Mouse (Mus musculus) intestine, embryonic 14.5 days (tissue): Measurements from ENCODE around the gene Pde10a. TPM values are rescaled to one million over a fixed set of nuclear protein-coding genes. Genes with fewer than 3 reads are reported as not detected.

ENCODE experiments used
- ATAC-seq: fragments of 200-750 bp; cut with Nextera tagmentation; replicated peaks from 2 replicates; pipeline ENCODE4 v1.8.0; 2017; ENCODE audit warnings: low read depth, moderate number of reproducible peaks, moderate TSS enrichment, moderate library complexity; ENCODE audit not compliant: low FRiP score, low TSS enrichment
- DNase-seq: peaks from one replicate; pipeline ENCODE4 v3.0.0-alpha.2; 2018; ENCODE audit warnings: low spot score
- H3K27ac ChIP-seq: fragments of 300-500 bp; sonication (generic); 2 replicates; pipeline ENCODE4 v1.5.1; 2014; ENCODE audit warnings: low read depth, mild to moderate bottlenecking, control low read depth
- H3K27me3 ChIP-seq: fragments of 300-500 bp; sonication (generic); replicated peaks from 2 replicates; pipeline ENCODE4 v1.6.1; 2014; ENCODE audit warnings: low read length, control low read depth; ENCODE audit not compliant: control insufficient read depth, insufficient read depth
- H3K36me3 ChIP-seq: fragments of 300-500 bp; sonication (generic); 2 replicates; pipeline ENCODE4 v1.6.1; 2014; ENCODE audit warnings: low read length, control low read depth; ENCODE audit not compliant: control insufficient read depth, insufficient read depth
- H3K4me1 ChIP-seq: fragments of 300-500 bp; sonication (generic); replicated peaks from 2 replicates; pipeline ENCODE4 v1.6.1; 2014; ENCODE audit warnings: low read length, control low read depth, mixed read lengths; ENCODE audit not compliant: control insufficient read depth, insufficient read depth
- H3K4me2 ChIP-seq: fragments of 300-500 bp; sonication (generic); 2 replicates; pipeline ENCODE4 v1.6.1; 2014; ENCODE audit warnings: low read length
- H3K4me3 ChIP-seq: fragments of 300-500 bp; sonication (generic); 2 replicates; pipeline ENCODE4 v1.5.1; 2014; ENCODE audit warnings: low read depth, low read length, control low read depth, mixed read lengths
- H3K9ac ChIP-seq: fragments of 300-500 bp; sonication (generic); 2 replicates; pipeline ENCODE4 v1.6.1; 2014; ENCODE audit warnings: mild to moderate bottlenecking, low read length
- H3K9me3 ChIP-seq: fragments of 300-500 bp; sonication (generic); 2 replicates; pipeline ENCODE4 v1.6.1; 2016; ENCODE audit warnings: low read length, control low read depth; ENCODE audit not compliant: control insufficient read depth
- WGBS: fragments of 180-500 bp; shearing (Covaris S2); extraction: QIAGEN DNeasy Blood & Tissue Kit; methylation state at CpG from one replicate; pipeline ENCODE4 v1.1.7; 2014; 5-methylcytosine and 5-hydroxymethylcytosine counted together
- polyA plus RNA-seq: library from polyadenylated mRNA; unstranded; fragments of >200 nt; fragmentation: Nextera tagmentation; extraction: Ambion mirVana; gene quantifications from 2 replicates; pipeline ENCODE4 v1.2.1, GENCODE M21; 2014

The Pde10a gene
- polyA plus RNA-seq, 1 experiment from 2014 or later, result 1.4 TPM

GRCm38 (mm10) chr17:8554219-8554618 is 29.0 kb downstream of the Pde10a start:
- no peak overlapping the region for H3K9ac ChIP-seq
- H3K9me3 ChIP-seq, result no peaks in the 10 kb centered on the region
- DNase-seq, result no peak
- no peak overlapping the region for H3K4me2 ChIP-seq
- no peak overlapping the region for H3K4me3 ChIP-seq
- no peaks in the 10 kb centered on the region for H3K4me1 ChIP-seq
- no peak for ATAC-seq
- H3K36me3 ChIP-seq, result no peaks in the 10 kb centered on the region
- no peak overlapping the region for H3K27ac ChIP-seq
- H3K27me3 ChIP-seq, result no peaks in the 10 kb centered on the region
- 88% methylated on average over 6 of the region's 6 CpGs for WGBS

GRCm38 (mm10) chr17:8555785-8556184 is 30.6 kb downstream of the Pde10a start:
- Histone ChIP-seq H3K9ac (no peak overlapping the region), H3K27ac (no peak overlapping the region), H3K27me3 (no peaks in the 10 kb centered on the region), H3K4me3 (no peak overlapping the region), H3K36me3 (no peaks in the 10 kb centered on the region), H3K4me2 (no peak overlapping the region), H3K9me3 (no peaks in the 10 kb centered on the region), H3K4me1 (no peaks in the 10 kb centered on the region)
- no peak for ATAC-seq
- DNase-seq, result no peak
- WGBS, result 69% methylated on average over 9 of the region's 9 CpGs

GRCm38 (mm10) chr17:8556223-8556622 is 31.1 kb downstream of the Pde10a start:
- H3K36me3 ChIP-seq, result no peaks in the 10 kb centered on the region
- no peaks in the 10 kb centered on the region for H3K27me3 ChIP-seq
- no peaks in the 10 kb centered on the region for H3K4me1 ChIP-seq
- no peak for DNase-seq
- H3K27ac ChIP-seq, result no peak overlapping the region
- WGBS, result 83% methylated on average over 6 of the region's 6 CpGs
- H3K9me3 ChIP-seq, result no peaks in the 10 kb centered on the region
- no peak for ATAC-seq
- no peak overlapping the region for H3K4me2 ChIP-seq
- H3K9ac ChIP-seq, result no peak overlapping the region
- no peak overlapping the region for H3K4me3 ChIP-seq

- H3K9ac ChIP-seq, result no peak overlapping the region
- no peak for ATAC-seq
- no peak overlapping the region for H3K27ac ChIP-seq
- H3K4me2 ChIP-seq, result no peak overlapping the region
- H3K4me1 ChIP-seq, result no peaks in the 10 kb centered on the region
- H3K36me3 ChIP-seq, result no peaks in the 10 kb centered on the region
- H3K9me3 ChIP-seq, result no peaks in the 10 kb centered on the region
- DNase-seq, result no peak
- no peaks in the 10 kb centered on the region for H3K27me3 ChIP-seq
- 72% methylated on average over 8 of the region's 8 CpGs for WGBS
- no peak overlapping the region for H3K4me3 ChIP-seq
Measured at GRCm38 (mm10) chr17:8557926-8558325, 32.8 kb downstream of the Pde10a start.

GRCm38 (mm10) chr17:8562101-8562885 is 37.1 kb downstream of the Pde10a start:
- Histone ChIP-seq H3K9me3 (no peaks in the 10 kb centered on the region), H3K9ac (no peak overlapping the region), H3K27ac (no peak overlapping the region), H3K4me2 (no peak overlapping the region), H3K4me1 (no peaks in the 10 kb centered on the region), H3K4me3 (no peak overlapping the region), H3K27me3 (no peaks in the 10 kb centered on the region), H3K36me3 (no peaks in the 10 kb centered on the region)
- 84% methylated on average over 14 of the region's 14 CpGs for WGBS
- DNase-seq, result no peak
- no peak for ATAC-seq

GRCm38 (mm10) chr17:8562886-8563280 is 37.7 kb downstream of the Pde10a start:
- Histone ChIP-seq H3K36me3 (no peaks in the 10 kb centered on the region), H3K27ac (no peak overlapping the region), H3K4me1 (no peaks in the 10 kb centered on the region), H3K4me3 (no peak overlapping the region), H3K9me3 (no peaks in the 10 kb centered on the region), H3K4me2 (no peak overlapping the region), H3K9ac (no peak overlapping the region), H3K27me3 (no peaks in the 10 kb centered on the region)
- ATAC-seq (no peak), DNase-seq (no peak)
- WGBS, result 67% methylated on average over 1 of the region's 1 CpGs

GRCm38 (mm10) chr17:8566850-8567249 is 41.7 kb downstream of the Pde10a start, which contains the start of gene Gm17087:
Gm17087 (minus strand) TSS chr17:8566950.
- no peaks in the 10 kb centered on the region for H3K9me3 ChIP-seq
- no peaks in the 10 kb centered on the region for H3K4me1 ChIP-seq
- H3K27me3 ChIP-seq, result no peaks in the 10 kb centered on the region
- H3K9ac ChIP-seq, result no peak within 1 kb of the TSS
- WGBS, result 91% methylated on average over 6 of the region's 6 CpGs
- no peak within 1 kb of the TSS for H3K27ac ChIP-seq
- ATAC-seq, result no peak
- no peak for DNase-seq
- H3K36me3 ChIP-seq, result no peaks in the 10 kb centered on the region
- no peak within 1 kb of the TSS for H3K4me2 ChIP-seq
- H3K4me3 ChIP-seq, result no peak within 1 kb of the TSS

- 74% methylated on average over 8 of the region's 8 CpGs for WGBS
- ATAC-seq, result no peak
Measured at GRCm38 (mm10) chr17:8573542-8574260, 48.5 kb downstream of the Pde10a start.

More at GRCm38 (mm10) chr17:8573542-8574260, 48.5 kb downstream of the Pde10a start:
- H3K9me3 ChIP-seq, result no peaks in the 10 kb centered on the region
- H3K27me3 ChIP-seq, result no peaks in the 10 kb centered on the region
- H3K9ac ChIP-seq, result no peak overlapping the region
- H3K4me3 ChIP-seq, result no peak overlapping the region
- H3K27ac ChIP-seq, result no peak overlapping the region
- no peak for DNase-seq
- no peaks in the 10 kb centered on the region for H3K4me1 ChIP-seq
- H3K36me3 ChIP-seq, result no peaks in the 10 kb centered on the region
- H3K4me2 ChIP-seq, result no peak overlapping the region
